Mouse (Mus musculus): Measurements from ENCODE around the gene Unc5b. TPM values are rescaled to one million over a fixed set of nuclear protein-coding genes. Genes with fewer than 3 reads are reported as not detected.

Unc5b gene
- polyA plus RNA-seq, 1 experiment from 2014 or later = 2.4 TPM

GRCm38 (mm10) chr10:60739619-60740363 lies 91.6 kb downstream of the Unc5b start:
- H3K4me3 ChIP-seq = no peak overlapping the region
- H3K27me3 ChIP-seq (ENCODE audit: insufficient read depth, poor library complexity, severe bottlenecking) = no peaks in the 10 kb centered on the region
- no peaks in the 10 kb centered on the region for H3K9me3 ChIP-seq
- H3K27ac ChIP-seq = no peak overlapping the region
- H3K36me3 ChIP-seq = peaks cover 6% of the 10 kb centered on the region; the same call in 1 of the 2 replicates
- peaks cover 16% of the 10 kb centered on the region; the same call in 1 of the 2 replicates for H3K4me1 ChIP-seq (replicated peaks)
- WGBS = 86% methylated on average over 4 of the region's 4 CpGs
- no peak for DNase-seq (ENCODE audit: low spot score)

GRCm38 (mm10) chr10:60737886-60738640 lies 93.3 kb downstream of the Unc5b start:
- no peak for DNase-seq (ENCODE audit: low spot score)
- H3K27ac ChIP-seq = 0 out of 2 replicates have a peak overlapping the region, but pooled peaks have one; percentile 0
- peaks cover 17% of the 10 kb centered on the region for H3K4me1 ChIP-seq (replicated peaks)
- H3K9me3 ChIP-seq = no peaks in the 10 kb centered on the region
- peaks cover 6% of the 10 kb centered on the region; the same call in 1 of the 2 replicates for H3K36me3 ChIP-seq
- H3K27me3 ChIP-seq (ENCODE audit: insufficient read depth, poor library complexity, severe bottlenecking) = no peaks in the 10 kb centered on the region; the same call in 1 of the 2 replicates
- H3K4me3 ChIP-seq = no peak overlapping the region
- 78% methylated on average over 8 of the region's 9 CpGs for WGBS

GRCm38 (mm10) chr10:60737169-60737728 lies 94.1 kb downstream of the Unc5b start:
- Histone ChIP-seq H3K4me3 (no peak overlapping the region), H3K4me1 (replicated peaks) (peaks cover 24% of the 10 kb centered on the region), H3K9me3 (no peaks in the 10 kb centered on the region), H3K27ac (0 out of 2 replicates have a peak overlapping the region, but pooled peaks have one; percentile 0), H3K27me3 (ENCODE audit: insufficient read depth, poor library complexity, severe bottlenecking) (no peaks in the 10 kb centered on the region; the same call in 1 of the 2 replicates), H3K36me3 (peaks cover 6% of the 10 kb centered on the region; the same call in 1 of the 2 replicates)
- 67% methylated on average over 11 of the region's 11 CpGs for WGBS
- DNase-seq (ENCODE audit: low spot score) = no peak

- H3K9me3 ChIP-seq = no peaks in the 10 kb centered on the region
- peaks cover 6% of the 10 kb centered on the region; the same call in 1 of the 2 replicates for H3K36me3 ChIP-seq
- no peaks in the 10 kb centered on the region; the same call in 1 of the 2 replicates for H3K27me3 ChIP-seq (ENCODE audit: insufficient read depth, poor library complexity, severe bottlenecking)
- DNase-seq (ENCODE audit: low spot score) = no peak
- peaks cover 26% of the 10 kb centered on the region for H3K4me1 ChIP-seq (replicated peaks)
- no peak overlapping the region for H3K4me3 ChIP-seq
- WGBS = 100% methylated on average over 1 of the region's 1 CpGs
- H3K27ac ChIP-seq = no peak overlapping the region
Measured at GRCm38 (mm10) chr10:60735737-60736136, 95.6 kb downstream of the Unc5b start.

- H3K36me3 ChIP-seq = peaks cover 6% of the 10 kb centered on the region; the same call in 1 of the 2 replicates
- H3K27me3 ChIP-seq (ENCODE audit: insufficient read depth, poor library complexity, severe bottlenecking) = no peaks in the 10 kb centered on the region; the same call in 1 of the 2 replicates
Measured at GRCm38 (mm10) chr10:60733471-60733870, 97.9 kb downstream of the Unc5b start.

GRCm38 (mm10) chr10:60732397-60732861 lies 99.0 kb downstream of the Unc5b start:
- whole genome bisulfite sequencing = 42% methylated on average over 2 of the region's 2 CpGs
- no peaks in the 10 kb centered on the region for H3K9me3 ChIP-seq
- H3K27ac ChIP-seq = peak overlapping the region; percentile 73

More at GRCm38 (mm10) chr10:60733471-60733870, 97.9 kb downstream of the Unc5b start:
- Histone ChIP-seq H3K4me1 (replicated peaks) (peaks cover 26% of the 10 kb centered on the region), H3K9me3 (no peaks in the 10 kb centered on the region), H3K27ac (no peak overlapping the region), H3K4me3 (no peak overlapping the region)
- 77% methylated on average over 8 of the region's 8 CpGs for WGBS
- DNase-seq (ENCODE audit: low spot score) = no peak

GRCm38 (mm10) chr10:60731742-60732141 lies 99.6 kb downstream of the Unc5b start:
- H3K27ac ChIP-seq = peak overlapping the region; percentile 73

More at GRCm38 (mm10) chr10:60732397-60732861, 99.0 kb downstream of the Unc5b start:
- Histone ChIP-seq H3K4me3 (no peak overlapping the region), H3K27me3 (ENCODE audit: insufficient read depth, poor library complexity, severe bottlenecking) (no peaks in the 10 kb centered on the region; the same call in 1 of the 2 replicates), H3K4me1 (replicated peaks) (peaks cover 28% of the 10 kb centered on the region), H3K36me3 (peaks cover 6% of the 10 kb centered on the region; the same call in 1 of the 2 replicates)
- DNase-seq (ENCODE audit: low spot score) = no peak

GRCm38 (mm10) chr10:60727301-60727700 lies 104.1 kb downstream of the Unc5b start:
- H3K9me3 ChIP-seq = no peaks in the 10 kb centered on the region
- no peak overlapping the region for H3K27ac ChIP-seq
- H3K36me3 ChIP-seq = peaks cover 8% of the 10 kb centered on the region; the same call in 1 of the 2 replicates
- DNase-seq (ENCODE audit: low spot score) = no peak
- 37% methylated on average over 5 of the region's 5 CpGs for WGBS
- no peak overlapping the region for H3K4me3 ChIP-seq
- H3K27me3 ChIP-seq (ENCODE audit: insufficient read depth, poor library complexity, severe bottlenecking) = no peaks in the 10 kb centered on the region
- H3K4me1 ChIP-seq (replicated peaks) = peaks cover 15% of the 10 kb centered on the region

More at GRCm38 (mm10) chr10:60731742-60732141, 99.6 kb downstream of the Unc5b start:
- Histone ChIP-seq H3K4me1 (replicated peaks) (peaks cover 29% of the 10 kb centered on the region), H3K27me3 (ENCODE audit: insufficient read depth, poor library complexity, severe bottlenecking) (no peaks in the 10 kb centered on the region; the same call in 1 of the 2 replicates), H3K4me3 (no peak overlapping the region), H3K9me3 (no peaks in the 10 kb centered on the region), H3K36me3 (peaks cover 4% of the 10 kb centered on the region; the same call in 1 of the 2 replicates)
- no peak for DNase-seq (ENCODE audit: low spot score)
- 40% methylated on average over 5 of the region's 5 CpGs for WGBS

- no peaks in the 10 kb centered on the region for H3K9me3 ChIP-seq
- H3K27me3 ChIP-seq (ENCODE audit: insufficient read depth, poor library complexity, severe bottlenecking) = no peaks in the 10 kb centered on the region
- no peak overlapping the region for H3K27ac ChIP-seq
- peaks cover 11% of the 10 kb centered on the region for H3K4me1 ChIP-seq (replicated peaks)
- 68% methylated on average over 3 of the region's 3 CpGs for WGBS
- peaks cover 8% of the 10 kb centered on the region; the same call in 1 of the 2 replicates for H3K36me3 ChIP-seq
- DNase-seq (ENCODE audit: low spot score) = no peak
- no peak overlapping the region for H3K4me3 ChIP-seq
Measured at GRCm38 (mm10) chr10:60726896-60727295, 104.5 kb downstream of the Unc5b start.

GRCm38 (mm10) chr10:60724496-60724895 lies 106.9 kb downstream of the Unc5b start:
- WGBS = 82% methylated on average over 6 of the region's 6 CpGs
- H3K27me3 ChIP-seq (ENCODE audit: insufficient read depth, poor library complexity, severe bottlenecking) = no peaks in the 10 kb centered on the region

GRCm38 (mm10) chr10:60723345-60723744 lies 108.0 kb downstream of the Unc5b start:
- no peaks in the 10 kb centered on the region for H3K9me3 ChIP-seq
- no peak for DNase-seq (ENCODE audit: low spot score)
- no peak overlapping the region for H3K27ac ChIP-seq
- H3K27me3 ChIP-seq (ENCODE audit: insufficient read depth, poor library complexity, severe bottlenecking) = no peaks in the 10 kb centered on the region
- 53% methylated on average over 1 of the region's 1 CpGs for WGBS
- H3K36me3 ChIP-seq = peaks cover 19% of the 10 kb centered on the region; the same call in 1 of the 2 replicates
- no peak overlapping the region for H3K4me3 ChIP-seq
- peaks cover 15% of the 10 kb centered on the region for H3K4me1 ChIP-seq (replicated peaks)

More at GRCm38 (mm10) chr10:60724496-60724895, 106.9 kb downstream of the Unc5b start:
- H3K4me3 ChIP-seq = no peak overlapping the region
- H3K9me3 ChIP-seq = no peaks in the 10 kb centered on the region
- H3K4me1 ChIP-seq (replicated peaks) = peaks cover 15% of the 10 kb centered on the region
- peaks cover 11% of the 10 kb centered on the region; the same call in 1 of the 2 replicates for H3K36me3 ChIP-seq
- H3K27ac ChIP-seq = no peak overlapping the region
- no peak for DNase-seq (ENCODE audit: low spot score)

- DNase-seq (ENCODE audit: low spot score) = no peak
- H3K27ac ChIP-seq = no peak overlapping the region
- peaks cover 7% of the 10 kb centered on the region; the same call in 1 of the 2 replicates for H3K4me1 ChIP-seq (replicated peaks)
- WGBS = 61% methylated on average over 12 of the region's 12 CpGs
- H3K9me3 ChIP-seq = no peaks in the 10 kb centered on the region
- H3K4me3 ChIP-seq = no peak overlapping the region
- no peaks in the 10 kb centered on the region for H3K27me3 ChIP-seq (ENCODE audit: insufficient read depth, poor library complexity, severe bottlenecking)
- H3K36me3 ChIP-seq = peaks cover 22% of the 10 kb centered on the region
Measured at GRCm38 (mm10) chr10:60721640-60722039, 109.7 kb downstream of the Unc5b start.

Measured in hindbrain, embryonic 10.5 days (tissue).